Mouse (Mus musculus): ENCODE measurements at regions not wholly inside any gene's neighbourhood (a gene's known extent, or its start where the extent isn't known, plus 50 kb on each side); places are given as distances from the start of the nearest gene placed in this dataset.
"Not testable (repeated sequence)": the region's sequence is repeated elsewhere in the genome, so short reads cannot be mapped to it uniquely, and the experiment has no call there.

- H3K9me3 ChIP-seq = no peaks in the 10 kb centered on the region
- H3K4me2 ChIP-seq (replicated peaks) = no peak overlapping the region
- H3K4me1 ChIP-seq = no peaks in the 10 kb centered on the region
- WGBS = 70% methylated on average over 9 of the region's 9 CpGs
- no peak overlapping the region for H3K9ac ChIP-seq (replicated peaks)
- H3K4me3 ChIP-seq = no peak overlapping the region
- no peaks in the 10 kb centered on the region for H3K27me3 ChIP-seq
- ATAC-seq (replicated peaks) = no peak
- H3K27ac ChIP-seq (replicated peaks) = no peak overlapping the region
- no peaks in the 10 kb centered on the region for H3K36me3 ChIP-seq
Measured at GRCm38 (mm10) chr1:128498042-128498772, 81.0 kb upstream of the Dars start.

GRCm38 (mm10) chr1:128492251-128492650 is 75.1 kb upstream of the Dars start:
- no peaks in the 10 kb centered on the region for H3K36me3 ChIP-seq
- H3K4me1 ChIP-seq = no peaks in the 10 kb centered on the region
- H3K9me3 ChIP-seq = no peaks in the 10 kb centered on the region
- H3K27me3 ChIP-seq = no peaks in the 10 kb centered on the region
- no peak overlapping the region for H3K4me2 ChIP-seq (replicated peaks)
- H3K27ac ChIP-seq (replicated peaks) = no peak overlapping the region
- H3K4me3 ChIP-seq = no peak overlapping the region
- ATAC-seq (replicated peaks) = no peak
- 99% methylated on average over 2 of the region's 2 CpGs for WGBS
- H3K9ac ChIP-seq (replicated peaks) = no peak overlapping the region

- not testable (repeated sequence) for H3K9ac ChIP-seq (replicated peaks); H3K4me1 ChIP-seq; H3K27ac ChIP-seq (replicated peaks); H3K9me3 ChIP-seq; H3K36me3 ChIP-seq; H3K4me3 ChIP-seq; ATAC-seq (replicated peaks); H3K4me2 ChIP-seq (replicated peaks); H3K27me3 ChIP-seq
- WGBS = 54% methylated on average over 4 of the region's 4 CpGs
Measured at GRCm38 (mm10) chr1:128487181-128487580, 70.0 kb upstream of the Dars start.

- H3K4me2 ChIP-seq (replicated peaks) = no peak overlapping the region
- no peak overlapping the region for H3K4me3 ChIP-seq
- no peaks in the 10 kb centered on the region for H3K9me3 ChIP-seq
- 90% methylated on average over 6 of the region's 6 CpGs for WGBS
- ATAC-seq (replicated peaks) = no peak
- H3K36me3 ChIP-seq = no peaks in the 10 kb centered on the region
- peaks cover 2% of the 10 kb centered on the region; the same call in 1 of the 2 replicates for H3K4me1 ChIP-seq
- H3K27ac ChIP-seq (replicated peaks) = no peak overlapping the region
- H3K27me3 ChIP-seq = no peaks in the 10 kb centered on the region
- no peak overlapping the region for H3K9ac ChIP-seq (replicated peaks)
Measured at GRCm38 (mm10) chr1:128478376-128478775, 61.2 kb upstream of the Dars start.

GRCm38 (mm10) chr1:128477653-128478052 is 60.5 kb upstream of the Dars start:
- H3K27me3 ChIP-seq = no peaks in the 10 kb centered on the region
- H3K4me2 ChIP-seq (replicated peaks) = no peak overlapping the region
- H3K36me3 ChIP-seq = no peaks in the 10 kb centered on the region
- H3K9ac ChIP-seq (replicated peaks) = no peak overlapping the region
- WGBS = 83% methylated on average over 2 of the region's 2 CpGs
- ATAC-seq (replicated peaks) = no peak
- H3K4me1 ChIP-seq = peaks cover 10% of the 10 kb centered on the region
- no peak overlapping the region for H3K27ac ChIP-seq (replicated peaks)
- H3K4me3 ChIP-seq = no peak overlapping the region
- no peaks in the 10 kb centered on the region for H3K9me3 ChIP-seq

GRCm38 (mm10) chr1:128472713-128473230 is 55.6 kb upstream of the Dars start:
- Histone ChIP-seq H3K36me3 (no peaks in the 10 kb centered on the region), H3K4me2 (replicated peaks) (peak overlapping the region; percentile 60), H3K27me3 (no peaks in the 10 kb centered on the region), H3K27ac (replicated peaks) (peak overlapping the region; percentile 78), H3K4me3 (peak overlapping the region; percentile 36), H3K9ac (replicated peaks) (peak overlapping the region; percentile 44), H3K4me1 (peaks cover 22% of the 10 kb centered on the region), H3K9me3 (no peaks in the 10 kb centered on the region)
- peak; percentile 1; the same call in 1 of the 2 replicates for ATAC-seq (replicated peaks)
- 11% methylated on average over 15 of the region's 15 CpGs for WGBS

GRCm38 (mm10) chr1:128472022-128472712 is 55.0 kb upstream of the Dars start:
- Histone ChIP-seq H3K4me3 (peak overlapping the region; percentile 36), H3K4me1 (peaks cover 22% of the 10 kb centered on the region), H3K36me3 (no peaks in the 10 kb centered on the region), H3K27ac (replicated peaks) (peak overlapping the region; percentile 78), H3K4me2 (replicated peaks) (peak overlapping the region; percentile 60), H3K27me3 (no peaks in the 10 kb centered on the region), H3K9ac (replicated peaks) (peak overlapping the region; percentile 44), H3K9me3 (no peaks in the 10 kb centered on the region)
- peak; percentile 92 for ATAC-seq (replicated peaks)
- WGBS = 1% methylated on average over 20 of the region's 20 CpGs

GRCm38 (mm10) chr1:128470786-128471185 is 53.6 kb upstream of the Dars start:
- H3K4me3 ChIP-seq = no peak overlapping the region
- no peaks in the 10 kb centered on the region for H3K27me3 ChIP-seq
- ATAC-seq (replicated peaks) = no peak
- peaks cover 22% of the 10 kb centered on the region for H3K4me1 ChIP-seq
- no peak overlapping the region for H3K4me2 ChIP-seq (replicated peaks)
- 26% methylated on average over 2 of the region's 2 CpGs for WGBS
- H3K36me3 ChIP-seq = no peaks in the 10 kb centered on the region
- no peak overlapping the region for H3K9ac ChIP-seq (replicated peaks)
- no peaks in the 10 kb centered on the region for H3K9me3 ChIP-seq
- H3K27ac ChIP-seq (replicated peaks) = no peak overlapping the region

GRCm38 (mm10) chr1:128469054-128469453 is 51.9 kb upstream of the Dars start:
- no peak overlapping the region for H3K9ac ChIP-seq (replicated peaks)
- H3K36me3 ChIP-seq = no peaks in the 10 kb centered on the region
- H3K4me1 ChIP-seq = peaks cover 22% of the 10 kb centered on the region
- H3K27ac ChIP-seq (replicated peaks) = no peak overlapping the region
- H3K4me2 ChIP-seq (replicated peaks) = no peak overlapping the region
- 88% methylated on average over 7 of the region's 7 CpGs for WGBS
- no peak for ATAC-seq (replicated peaks)
- H3K9me3 ChIP-seq = no peaks in the 10 kb centered on the region
- H3K27me3 ChIP-seq = no peaks in the 10 kb centered on the region
- H3K4me3 ChIP-seq = no peak overlapping the region
